Mouse (Mus musculus) thymus, postnatal 0 days (tissue): ENCODE data around the gene Tcf20. TPM values are rescaled to one million over a fixed set of nuclear protein-coding genes. Genes with fewer than 3 reads are reported as not detected.

Experiments
- DNase-seq: peaks from one replicate; pipeline ENCODE4 v3.0.0-alpha.2; 2015; ENCODE audit warnings: low spot score
- polyA plus RNA-seq: library from polyadenylated mRNA; unstranded; fragments of >200 nt; fragmentation: Nextera tagmentation; extraction: Ambion mirVana; gene quantifications from 2 replicates; pipeline ENCODE4 v1.2.1, GENCODE M21; 2015

Tcf20 gene
- 9.9 and 13.1 TPM in 2 replicates for polyA plus RNA-seq

DNA sequence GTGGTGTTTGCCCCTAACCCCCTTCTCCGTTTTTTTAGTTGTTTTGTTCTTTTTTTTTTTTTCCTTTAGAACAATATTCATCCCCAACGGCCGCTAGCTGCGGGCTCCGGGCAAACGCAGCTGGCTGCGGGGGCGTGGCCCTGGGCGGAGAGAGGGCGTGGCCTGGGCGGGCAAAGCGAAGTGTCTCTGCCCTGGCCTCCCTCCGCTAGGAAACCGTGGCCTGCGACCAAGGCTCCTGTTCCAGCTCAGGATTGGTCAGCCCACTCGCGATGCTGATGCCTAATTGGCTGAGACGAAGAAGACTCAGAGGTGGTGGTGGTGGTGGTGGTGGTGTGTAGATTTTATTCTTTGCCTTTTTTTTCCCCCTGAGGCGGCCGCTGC, at the start of gene Tcf20:
Gene Tcf20 (minus strand): TSS at position 141 of the 381 bp plus-strand sequence.
- peak; percentile 93 for DNase-seq

- no peak for DNase-seq
Observed at GRCm38 (mm10) chr15:83036900-83037519, 49.3 kb upstream of the Tcf20 start.

DNA sequence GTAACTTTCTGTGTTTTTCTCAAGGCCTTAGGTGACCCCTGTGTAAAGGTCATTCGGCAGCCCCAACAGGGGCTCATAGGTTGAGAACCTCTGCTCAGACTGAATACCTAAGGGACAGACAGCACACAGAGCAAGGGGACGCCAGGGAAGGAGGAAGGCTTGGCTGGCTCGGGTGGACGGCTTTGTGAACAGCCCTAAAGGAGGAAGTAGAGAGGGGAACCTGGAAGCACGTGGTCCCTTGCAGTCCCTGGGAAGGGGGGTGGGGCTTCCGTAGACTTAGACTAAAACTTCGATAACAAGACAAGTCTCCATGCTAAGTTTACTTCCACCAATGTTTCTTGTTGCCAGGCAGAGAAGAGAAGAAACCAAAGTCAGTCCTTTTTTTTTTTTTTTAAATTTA, 48.4 kb upstream of the Tcf20 start:
- peak; percentile 35 for DNase-seq

- DNase-seq = no peak
Observed at GRCm38 (mm10) chr15:83034275-83034977, 46.8 kb upstream of the Tcf20 start.

GRCm38 (mm10) chr15:83032981-83033541, 45.4 kb upstream of the Tcf20 start, which contains the start of gene Nfam1:
Gene Nfam1, minus strand, starts transcription at chr15:83033306.
- peak; percentile 38 for DNase-seq

GRCm38 (mm10) chr15:83030884-83031283, 43.2 kb upstream of the Tcf20 start:
- no peak for DNase-seq

DNA sequence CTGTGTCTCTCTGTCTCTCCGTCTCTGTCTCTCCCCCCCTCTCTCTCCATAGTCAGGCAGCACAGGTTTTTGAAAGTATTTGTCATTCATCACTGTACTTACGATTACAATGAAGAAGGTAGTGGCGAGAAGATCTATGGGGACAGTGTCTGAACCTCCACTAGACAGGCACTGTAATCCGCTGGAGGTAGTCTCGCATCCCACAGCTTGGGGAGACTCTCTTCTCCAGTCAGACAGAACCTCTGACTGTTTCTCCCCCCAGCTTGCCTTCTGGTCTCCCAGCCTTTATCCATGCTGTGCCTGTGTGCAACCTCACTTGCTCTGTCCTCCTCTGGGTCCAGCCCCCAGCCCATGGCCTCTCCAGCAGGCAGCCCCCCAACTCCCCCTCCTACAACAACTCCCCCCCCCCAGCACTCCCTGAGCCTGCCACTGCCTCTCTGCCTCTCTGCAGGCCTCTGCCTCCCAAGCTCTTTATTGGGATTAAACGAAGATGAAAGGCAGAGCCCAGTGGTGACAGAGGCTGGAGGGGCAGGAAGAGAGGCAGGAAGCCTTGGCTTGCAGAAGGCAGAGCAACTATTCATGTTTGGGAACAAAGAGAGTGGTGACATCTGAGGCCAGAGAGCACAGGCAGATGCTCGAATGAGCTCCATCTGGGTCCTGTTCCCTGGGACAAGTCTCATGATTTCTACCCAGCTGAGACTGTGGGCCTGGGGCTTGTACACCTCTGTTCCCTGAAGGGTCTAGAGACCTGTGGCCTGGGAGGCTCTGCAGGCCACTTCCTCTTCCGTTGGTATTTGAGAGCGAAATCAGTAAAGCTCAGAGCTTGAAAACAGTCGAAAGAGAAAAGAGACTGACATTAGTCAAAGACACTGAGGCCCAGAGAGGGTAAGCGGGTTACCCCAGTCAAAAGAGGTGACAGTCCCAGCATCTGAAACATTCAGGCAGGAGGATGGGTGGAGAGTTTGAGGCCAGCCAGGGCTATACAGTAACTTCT, 42.4 kb upstream of the Tcf20 start:
- peak; percentile 42 for DNase-seq

DNA sequence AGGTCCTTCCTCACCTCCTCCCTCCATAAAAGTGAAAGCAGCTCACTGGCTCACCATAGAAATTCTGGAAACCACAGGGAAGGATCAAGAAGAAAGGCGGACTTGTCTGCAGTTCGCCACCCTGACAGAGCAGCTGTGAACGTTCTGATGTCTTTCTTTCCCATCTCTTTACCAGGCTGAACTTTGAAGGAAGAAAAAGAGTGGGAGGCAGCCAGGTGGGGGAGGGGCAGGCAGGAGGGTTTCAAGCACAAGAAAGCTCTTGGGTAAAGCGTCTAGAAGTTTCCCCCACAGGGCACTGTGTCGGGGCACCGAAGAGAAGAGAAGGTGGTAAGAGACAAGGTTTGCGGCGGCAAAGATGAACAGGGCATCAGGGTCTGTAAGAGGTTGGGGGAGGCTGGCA, 38.5 kb upstream of the Tcf20 start:
- no peak for DNase-seq

DNA sequence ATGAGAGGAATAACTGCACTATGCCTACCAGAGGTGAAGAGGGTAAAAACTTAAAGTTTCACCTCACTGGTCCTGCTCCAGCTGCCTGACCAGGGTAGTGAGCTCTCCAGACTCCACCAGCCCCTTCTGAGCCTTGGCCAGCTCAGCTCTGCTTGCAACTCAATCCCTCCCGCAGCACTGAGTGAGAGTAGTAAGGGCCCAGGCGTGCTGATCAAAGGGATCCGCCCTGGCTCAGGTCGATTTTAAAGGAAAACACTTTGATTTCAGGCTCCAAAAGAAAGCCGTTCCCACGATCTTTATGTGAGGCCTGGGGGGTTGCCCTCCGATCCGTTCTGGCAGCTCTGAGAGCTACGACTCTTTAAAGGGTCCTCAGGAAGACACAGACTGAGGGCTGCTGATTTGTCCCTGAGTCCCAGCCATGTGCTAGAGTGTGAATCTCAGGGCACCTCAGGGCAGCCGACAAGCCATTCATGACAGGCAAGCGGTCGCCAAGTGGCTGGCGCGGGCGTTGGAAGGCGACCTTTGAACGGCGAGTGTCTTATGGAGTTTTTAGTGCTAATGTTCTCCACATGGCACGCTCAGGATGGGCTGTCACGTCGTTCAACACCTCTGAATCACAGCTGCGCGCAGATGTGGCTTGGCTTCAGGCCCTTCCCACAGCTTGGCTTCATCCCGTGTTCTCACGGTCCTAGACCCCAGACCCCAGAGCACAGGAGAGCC, 37.5 kb upstream of the Tcf20 start:
- no peak for DNase-seq

DNA sequence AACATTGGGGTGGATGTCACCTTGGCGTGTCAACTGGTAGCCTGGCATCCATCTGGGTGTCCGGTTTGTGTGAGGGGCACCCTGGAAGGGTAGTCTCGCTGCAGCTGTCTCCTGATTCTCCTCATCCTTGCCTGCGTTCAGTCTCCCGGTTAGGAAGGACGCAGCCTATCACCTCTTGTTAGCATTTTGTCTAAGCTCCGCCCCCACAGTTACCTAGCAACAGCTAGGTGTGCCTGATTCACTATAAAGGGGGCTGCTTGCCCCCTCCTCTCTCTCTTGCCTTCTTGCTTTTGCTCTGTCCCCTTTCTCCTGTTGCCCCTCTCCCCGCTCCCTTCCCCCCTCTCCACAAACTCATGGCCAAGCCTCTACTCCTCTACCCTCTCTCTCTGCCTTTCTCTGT, 35.3 kb upstream of the Tcf20 start:
- no peak for DNase-seq

- DNase-seq = no peak
Observed at GRCm38 (mm10) chr15:83010990-83011664, 23.5 kb upstream of the Tcf20 start.

DNA sequence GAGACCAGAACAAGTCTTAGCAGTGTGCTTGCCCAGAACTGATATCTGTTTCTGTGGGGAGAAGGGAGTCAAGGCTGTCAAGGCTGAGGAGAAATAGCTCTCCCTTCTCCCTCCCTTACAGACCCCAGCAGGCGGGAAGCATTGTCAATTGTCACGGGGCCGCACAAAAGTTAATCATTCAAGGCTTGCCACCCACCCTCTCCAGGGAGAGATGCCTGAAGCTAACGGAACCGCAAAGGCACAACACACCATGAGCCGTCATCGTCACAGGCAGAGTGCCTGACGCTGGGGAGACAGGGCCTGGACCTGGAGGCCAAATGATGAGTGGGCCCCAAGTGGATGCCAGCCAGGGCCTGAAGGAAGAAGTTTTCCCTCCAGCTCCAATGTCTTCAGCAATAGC, 22.8 kb upstream of the Tcf20 start:
- DNase-seq = no peak

GRCm38 (mm10) chr15:83009532-83009931, 21.9 kb upstream of the Tcf20 start:
- no peak for DNase-seq

DNA sequence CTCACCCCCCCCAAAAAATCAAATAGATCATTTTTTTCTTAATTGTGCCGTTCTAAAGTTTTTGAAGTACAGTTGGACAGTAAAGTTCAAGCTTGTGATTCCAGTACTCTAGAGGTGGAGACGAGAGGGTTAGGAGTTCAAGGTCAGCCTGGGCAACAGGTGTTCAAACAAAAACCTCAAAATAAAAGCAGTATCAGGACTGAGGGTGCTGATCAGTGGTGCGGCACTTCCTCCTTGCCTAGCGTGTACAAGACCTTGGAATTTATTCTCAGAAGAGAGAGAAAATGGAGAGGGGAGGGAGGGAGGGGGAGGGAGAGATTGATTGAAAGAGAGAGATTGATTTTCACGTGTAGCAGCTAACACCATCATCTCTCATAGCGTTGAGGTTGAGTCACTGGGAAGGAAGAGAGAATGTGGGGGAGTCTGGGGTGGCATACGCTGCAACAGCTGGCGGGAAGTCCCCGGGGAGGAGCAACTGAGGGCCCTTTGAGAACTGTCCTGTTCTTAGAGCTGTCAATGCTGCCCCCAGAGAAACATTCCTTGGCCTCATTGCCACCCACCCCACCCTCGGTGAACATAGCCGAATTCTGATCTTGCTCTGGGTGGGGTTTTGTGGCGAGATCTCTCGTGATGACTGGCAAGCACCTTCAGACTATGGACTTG, 21.2 kb upstream of the Tcf20 start:
- peak; percentile 55 for DNase-seq

DNA sequence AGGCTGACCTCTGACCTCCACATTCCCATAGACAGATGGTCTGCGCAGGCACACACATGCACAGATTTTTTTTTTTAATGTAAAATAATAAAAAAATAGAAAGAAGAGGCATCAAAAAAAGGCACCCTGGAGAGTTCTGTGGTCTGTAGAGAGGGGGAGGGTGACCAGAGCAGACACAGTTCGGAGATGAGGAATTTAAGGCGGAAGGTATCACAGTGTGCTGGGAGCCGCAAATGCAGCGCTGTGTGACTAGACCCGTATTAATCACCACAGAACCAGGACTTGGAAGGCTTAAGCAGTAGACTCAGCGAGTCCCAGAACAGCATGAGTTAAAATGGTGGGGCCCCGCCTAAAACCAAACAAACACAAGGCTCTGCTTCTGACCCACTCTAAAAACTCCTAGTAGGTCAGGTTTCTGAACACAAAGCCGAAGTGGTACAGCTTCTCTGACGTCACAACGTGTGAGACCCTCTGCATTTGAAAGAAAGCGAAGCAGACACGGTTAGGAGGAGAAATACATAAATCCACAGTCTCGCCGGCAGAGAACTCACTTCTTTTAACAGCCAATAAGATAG, 19.8 kb upstream of the Tcf20 start:
- DNase-seq = no peak

GRCm38 (mm10) chr15:83002665-83003548, 15.2 kb upstream of the Tcf20 start:
- no peak for DNase-seq

- DNase-seq = no peak
Observed at GRCm38 (mm10) chr15:82998811-82999221, 11.1 kb upstream of the Tcf20 start.

- DNase-seq = no peak
Observed at GRCm38 (mm10) chr15:82996431-82996830, 8.8 kb upstream of the Tcf20 start.
